Mouse (Mus musculus): ENCODE measurements around the gene Folr2. TPM values are rescaled to one million over a fixed set of nuclear protein-coding genes. Genes with fewer than 3 reads are reported as not detected.

Folr2 gene
- polyA plus RNA-seq, 1 experiment from 2014 or later = 2.0 TPM

- Histone ChIP-seq H3K36me3 (ENCODE audit: control insufficient read depth, insufficient read depth, low read length) (peaks cover 62% of the 10 kb centered on the region), H3K4me2 (replicated peaks; ENCODE audit: low read depth) (no peak overlapping the region), H3K9me3 (ENCODE audit: control insufficient read depth, low read length) (no peaks in the 10 kb centered on the region), H3K4me1 (replicated peaks; ENCODE audit: control insufficient read depth, insufficient read depth) (peaks cover under 1% of the 10 kb centered on the region; the same call in 1 of the 2 replicates), H3K4me3 (ENCODE audit: low read depth, low read length) (no peak overlapping the region), H3K9ac (ENCODE audit: low read length) (no peak overlapping the region), H3K27me3 (ENCODE audit: control insufficient read depth, insufficient read depth, low read length) (no peaks in the 10 kb centered on the region), H3K27ac (replicated peaks) (no peak overlapping the region)
- DNase-seq (ENCODE audit: low spot score) (no peak), ATAC-seq (ENCODE audit: low FRiP score, low TSS enrichment) (no peak)
- TF ChIP-seq CTCF (IDR thresholded peaks at IDR 0.05; ENCODE audit: low read depth) (peak; percentile 44), EP300 (optimal IDR thresholded peaks at IDR 0.05) (no peak)
- 94% methylated on average over 3 of the region's 3 CpGs for WGBS
Observed at GRCm38 (mm10) chr7:101830373-101830772, 26.6 kb downstream of the Folr2 start.

GRCm38 (mm10) chr7:101823758-101824630 lies 33.0 kb downstream of the Folr2 start:
- peaks cover 31% of the 10 kb centered on the region for H3K36me3 ChIP-seq (ENCODE audit: control insufficient read depth, insufficient read depth, low read length)
- WGBS = 81% methylated on average over 18 of the region's 18 CpGs
- no peak for ATAC-seq (ENCODE audit: low FRiP score, low TSS enrichment)

GRCm38 (mm10) chr7:101822836-101823757 lies 33.9 kb downstream of the Folr2 start:
- H3K4me2 ChIP-seq (replicated peaks; ENCODE audit: low read depth) = no peak overlapping the region
- peak; percentile 66 for DNase-seq (ENCODE audit: low spot score)

More at GRCm38 (mm10) chr7:101823758-101824630, 33.0 kb downstream of the Folr2 start:
- Histone ChIP-seq H3K9ac (ENCODE audit: low read length) (no peak overlapping the region), H3K4me2 (replicated peaks; ENCODE audit: low read depth) (no peak overlapping the region), H3K27me3 (ENCODE audit: control insufficient read depth, insufficient read depth, low read length) (peaks cover 16% of the 10 kb centered on the region), H3K9me3 (ENCODE audit: control insufficient read depth, low read length) (no peaks in the 10 kb centered on the region), H3K27ac (replicated peaks) (no peak overlapping the region), H3K4me1 (replicated peaks; ENCODE audit: control insufficient read depth, insufficient read depth) (peaks cover 7% of the 10 kb centered on the region; the same call in 1 of the 2 replicates), H3K4me3 (ENCODE audit: low read depth, low read length) (no peak overlapping the region)
- no peak for TF ChIP-seq CTCF (IDR thresholded peaks at IDR 0.05; ENCODE audit: low read depth)
- TF ChIP-seq EP300 (optimal IDR thresholded peaks at IDR 0.05) = no peak
- DNase-seq (ENCODE audit: low spot score) = peak; percentile 34

GRCm38 (mm10) chr7:101821571-101822501 lies 35.2 kb downstream of the Folr2 start:
- Histone ChIP-seq H3K9me3 (ENCODE audit: control insufficient read depth, low read length) (no peaks in the 10 kb centered on the region), H3K27me3 (ENCODE audit: control insufficient read depth, insufficient read depth, low read length) (peaks cover 20% of the 10 kb centered on the region), H3K9ac (ENCODE audit: low read length) (peak overlapping the region; percentile 59), H3K27ac (replicated peaks) (peak overlapping the region; percentile 78), H3K4me2 (replicated peaks; ENCODE audit: low read depth) (peak overlapping the region; percentile 80), H3K4me3 (ENCODE audit: low read depth, low read length) (peak overlapping the region; percentile 41), H3K36me3 (ENCODE audit: control insufficient read depth, insufficient read depth, low read length) (peaks cover 14% of the 10 kb centered on the region), H3K4me1 (replicated peaks; ENCODE audit: control insufficient read depth, insufficient read depth) (peaks cover 11% of the 10 kb centered on the region; the same call in 1 of the 2 replicates)
- TF ChIP-seq CTCF (IDR thresholded peaks at IDR 0.05; ENCODE audit: low read depth) = no peak
- TF ChIP-seq EP300 (optimal IDR thresholded peaks at IDR 0.05) = no peak
- ATAC-seq (ENCODE audit: low FRiP score, low TSS enrichment) (peak; percentile 78), DNase-seq (ENCODE audit: low spot score) (peak; percentile 87)
- 1% methylated on average over 59 of the region's 71 CpGs for WGBS

More at GRCm38 (mm10) chr7:101822836-101823757, 33.9 kb downstream of the Folr2 start:
- H3K27ac ChIP-seq (replicated peaks) = no peak overlapping the region
- H3K36me3 ChIP-seq (ENCODE audit: control insufficient read depth, insufficient read depth, low read length) = peaks cover 22% of the 10 kb centered on the region
- peaks cover 11% of the 10 kb centered on the region; the same call in 1 of the 2 replicates for H3K4me1 ChIP-seq (replicated peaks; ENCODE audit: control insufficient read depth, insufficient read depth)
- peaks cover 20% of the 10 kb centered on the region for H3K27me3 ChIP-seq (ENCODE audit: control insufficient read depth, insufficient read depth, low read length)
- TF ChIP-seq EP300 (optimal IDR thresholded peaks at IDR 0.05) = no peak
- TF ChIP-seq CTCF (IDR thresholded peaks at IDR 0.05; ENCODE audit: low read depth) = peak; percentile 72
- 60% methylated on average over 32 of the region's 32 CpGs for WGBS
- H3K9me3 ChIP-seq (ENCODE audit: control insufficient read depth, low read length) = no peaks in the 10 kb centered on the region
- 0 out of 2 replicates have a peak, but pooled peaks have one; percentile 13 for ATAC-seq (ENCODE audit: low FRiP score, low TSS enrichment)
- no peak overlapping the region for H3K4me3 ChIP-seq (ENCODE audit: low read depth, low read length)
- H3K9ac ChIP-seq (ENCODE audit: low read length) = no peak overlapping the region
